Mouse (Mus musculus) hindbrain, embryonic 11.5 days (tissue): Measurements from ENCODE around the gene Macrod2. TPM values are rescaled to one million over a fixed set of nuclear protein-coding genes. Genes with fewer than 3 reads are reported as not detected.

ENCODE experiments used
- ATAC-seq: fragments of 200-750 bp; cut with Nextera tagmentation; 2 replicates; pipeline ENCODE4 v1.8.0; 2017; ENCODE audit warnings: mild to moderate bottlenecking, moderate TSS enrichment, moderate library complexity; ENCODE audit not compliant: low FRiP score
- DNase-seq: peaks from one replicate; pipeline ENCODE4 v3.0.0-alpha.2; 2015; ENCODE audit warnings: low spot score
- H3K27ac ChIP-seq: fragments of 300-500 bp; sonication (generic); 2 replicates; pipeline ENCODE4 v1.5.1; 2014; ENCODE audit warnings: mild to moderate bottlenecking, low read depth, low read length
- H3K27me3 ChIP-seq: fragments of 300-500 bp; sonication (generic); 2 replicates; pipeline ENCODE4 v1.6.1; 2014; ENCODE audit warnings: mild to moderate bottlenecking, low read length, moderate library complexity, mixed read lengths; ENCODE audit not compliant: control insufficient read depth, insufficient read depth
- H3K36me3 ChIP-seq: fragments of 300-500 bp; sonication (generic); 2 replicates; pipeline ENCODE4 v1.6.1; 2014; ENCODE audit warnings: mild to moderate bottlenecking, low read length, moderate library complexity, mixed read lengths; ENCODE audit not compliant: control insufficient read depth, insufficient read depth
- H3K4me1 ChIP-seq: fragments of 300-500 bp; sonication (generic); replicated peaks from 2 replicates; pipeline ENCODE4 v1.6.1; 2014; ENCODE audit warnings: low read length, mixed read lengths; ENCODE audit not compliant: control insufficient read depth, insufficient read depth
- H3K4me2 ChIP-seq: fragments of 300-500 bp; sonication (generic); replicated peaks from 2 replicates; pipeline ENCODE4 v1.6.1; 2014; ENCODE audit warnings: mild to moderate bottlenecking, low read depth, low read length
- H3K4me3 ChIP-seq: fragments of 300-500 bp; sonication (generic); 2 replicates; pipeline ENCODE4 v1.5.1; 2014; ENCODE audit warnings: low read depth, low read length
- H3K9ac ChIP-seq: fragments of 300-500 bp; sonication (generic); 2 replicates; pipeline ENCODE4 v1.6.1; 2014; ENCODE audit warnings: low read depth, low read length
- H3K9me3 ChIP-seq: fragments of 300-500 bp; sonication (generic); 2 replicates; pipeline ENCODE4 v1.6.1; 2016; ENCODE audit warnings: low read length; ENCODE audit not compliant: control insufficient read depth
- WGBS: fragments of 180-500 bp; shearing (Covaris S2); extraction: QIAGEN DNeasy Blood & Tissue Kit; methylation state at CpG from one replicate; pipeline ENCODE4 v1.1.7; 2014; 5-methylcytosine and 5-hydroxymethylcytosine counted together
- polyA plus RNA-seq: library from polyadenylated mRNA; unstranded; fragments of >200 nt; fragmentation: Nextera tagmentation; extraction: Ambion mirVana; gene quantifications from 2 replicates; pipeline ENCODE4 v1.2.1, GENCODE M21; 2014

Macrod2 gene
- polyA plus RNA-seq, result 41.4 and 42.5 TPM in 2 replicates

GRCm38 (mm10) chr2:140395179-140395578 lies at the start of gene Macrod2:
Gene Macrod2, plus strand, starts transcription at chr2:140395309.
- no peaks in the 10 kb centered on the region for H3K4me1 ChIP-seq
- peak within 1 kb of the TSS; percentile 79 for H3K4me3 ChIP-seq
- H3K9me3 ChIP-seq, result no peaks in the 10 kb centered on the region
- DNase-seq (peak; percentile 99), ATAC-seq (peak; percentile 99)
- no peaks in the 10 kb centered on the region for H3K27me3 ChIP-seq
- H3K9ac ChIP-seq, result peak within 1 kb of the TSS; percentile 76
- peak within 1 kb of the TSS; percentile 65; the same call in 1 of the 2 replicates for H3K27ac ChIP-seq
- under 1% methylated on average over 35 of the region's 47 CpGs for WGBS
- H3K36me3 ChIP-seq, result no peaks in the 10 kb centered on the region
- peak within 1 kb of the TSS; percentile 88 for H3K4me2 ChIP-seq

- H3K36me3 ChIP-seq, result no peaks in the 10 kb centered on the region
- H3K9ac ChIP-seq, result no peak overlapping the region
- no peaks in the 10 kb centered on the region for H3K9me3 ChIP-seq
- no peak overlapping the region for H3K27ac ChIP-seq
- no peak overlapping the region for H3K4me3 ChIP-seq
- WGBS, result 62% methylated on average over 2 of the region's 2 CpGs
- H3K4me2 ChIP-seq, result no peak overlapping the region
- H3K27me3 ChIP-seq, result no peaks in the 10 kb centered on the region
- H3K4me1 ChIP-seq, result no peaks in the 10 kb centered on the region
- ATAC-seq (no peak), DNase-seq (no peak)
Observed at GRCm38 (mm10) chr2:140359905-140360304, 35.2 kb upstream of the Macrod2 start.

GRCm38 (mm10) chr2:140364804-140365203 lies 30.3 kb upstream of the Macrod2 start:
- H3K36me3 ChIP-seq, result no peaks in the 10 kb centered on the region
- 75% methylated on average over 1 of the region's 1 CpGs for WGBS
- H3K4me1 ChIP-seq, result no peaks in the 10 kb centered on the region
- no peak overlapping the region for H3K9ac ChIP-seq
- no peak overlapping the region for H3K27ac ChIP-seq
- ATAC-seq (no peak), DNase-seq (no peak)
- H3K9me3 ChIP-seq, result no peaks in the 10 kb centered on the region
- no peak overlapping the region for H3K4me2 ChIP-seq
- no peaks in the 10 kb centered on the region for H3K27me3 ChIP-seq
- H3K4me3 ChIP-seq, result no peak overlapping the region

GRCm38 (mm10) chr2:140389525-140389924 lies 5.6 kb upstream of the Macrod2 start, which contains the start of gene Sel1l2:
Gene Sel1l2, minus strand, starts transcription at chr2:140389706.
- H3K36me3 ChIP-seq, result no peaks in the 10 kb centered on the region
- no peaks in the 10 kb centered on the region for H3K4me1 ChIP-seq
- WGBS, result 46% methylated on average over 4 of the region's 4 CpGs
- no peaks in the 10 kb centered on the region for H3K9me3 ChIP-seq
- H3K27ac ChIP-seq, result no peak within 1 kb of the TSS
- no peak for ATAC-seq
- H3K4me3 ChIP-seq, result no peak within 1 kb of the TSS
- no peak for DNase-seq
- no peak within 1 kb of the TSS for H3K4me2 ChIP-seq
- no peaks in the 10 kb centered on the region for H3K27me3 ChIP-seq
- H3K9ac ChIP-seq, result no peak within 1 kb of the TSS

GRCm38 (mm10) chr2:140395744-140396231 lies 679 bp downstream of the Macrod2 start:
- under 1% methylated on average over 31 of the region's 58 CpGs for WGBS
- peak overlapping the region; percentile 88 for H3K4me2 ChIP-seq
- H3K36me3 ChIP-seq, result no peaks in the 10 kb centered on the region
- peak overlapping the region; percentile 76 for H3K9ac ChIP-seq
- no peaks in the 10 kb centered on the region for H3K27me3 ChIP-seq
- H3K27ac ChIP-seq, result peak overlapping the region; percentile 65; the same call in 1 of the 2 replicates
- no peaks in the 10 kb centered on the region for H3K4me1 ChIP-seq
- DNase-seq (peak; percentile 66), ATAC-seq (peak; percentile 80)
- H3K4me3 ChIP-seq, result peak overlapping the region; percentile 79
- H3K9me3 ChIP-seq, result no peaks in the 10 kb centered on the region

GRCm38 (mm10) chr2:140425844-140426243 lies 30.7 kb downstream of the Macrod2 start:
- no peak for ATAC-seq
- no peaks in the 10 kb centered on the region for H3K4me1 ChIP-seq
- H3K4me3 ChIP-seq, result no peak overlapping the region
- no peak overlapping the region for H3K4me2 ChIP-seq
- H3K27ac ChIP-seq, result no peak overlapping the region
- no peak for DNase-seq
- no peaks in the 10 kb centered on the region for H3K36me3 ChIP-seq
- H3K9me3 ChIP-seq, result no peaks in the 10 kb centered on the region
- no peaks in the 10 kb centered on the region for H3K27me3 ChIP-seq
- H3K9ac ChIP-seq, result no peak overlapping the region

- 24% methylated on average over 4 of the region's 4 CpGs for WGBS
- no peak overlapping the region for H3K4me2 ChIP-seq
- no peaks in the 10 kb centered on the region for H3K27me3 ChIP-seq
- H3K4me1 ChIP-seq, result no peaks in the 10 kb centered on the region
- no peak overlapping the region for H3K4me3 ChIP-seq
- no peak overlapping the region for H3K27ac ChIP-seq
- ATAC-seq (0 out of 2 replicates have a peak, but pooled peaks have one; percentile 47), DNase-seq (peak; percentile 76)
- no peaks in the 10 kb centered on the region for H3K36me3 ChIP-seq
- no peak overlapping the region for H3K9ac ChIP-seq
- H3K9me3 ChIP-seq, result no peaks in the 10 kb centered on the region
Observed at GRCm38 (mm10) chr2:140427283-140427682, 32.2 kb downstream of the Macrod2 start.

- no peak for ATAC-seq
- Histone ChIP-seq H3K36me3 (no peaks in the 10 kb centered on the region), H3K27me3 (no peaks in the 10 kb centered on the region), H3K4me3 (no peak overlapping the region), H3K4me1 (no peaks in the 10 kb centered on the region), H3K27ac (no peak overlapping the region), H3K4me2 (no peak overlapping the region), H3K9ac (no peak overlapping the region), H3K9me3 (no peaks in the 10 kb centered on the region)
- WGBS, result 68% methylated on average over 4 of the region's 4 CpGs
- DNase-seq, result no peak
Observed at GRCm38 (mm10) chr2:140439081-140439480, 44.0 kb downstream of the Macrod2 start.

GRCm38 (mm10) chr2:140448636-140449035 lies 53.5 kb downstream of the Macrod2 start:
- Histone ChIP-seq H3K4me3 (no peak overlapping the region), H3K27me3 (no peaks in the 10 kb centered on the region), H3K9ac (no peak overlapping the region), H3K9me3 (no peaks in the 10 kb centered on the region), H3K4me2 (no peak overlapping the region), H3K27ac (no peak overlapping the region), H3K36me3 (no peaks in the 10 kb centered on the region), H3K4me1 (no peaks in the 10 kb centered on the region)
- 79% methylated on average over 2 of the region's 2 CpGs for WGBS
- no peak for ATAC-seq
- no peak for DNase-seq
